ENCODE assay signal across 10 mouse cellular contexts in genomic region chr8:122864719-122865129, GRCm38 (mm10). TPM values are rescaled to one million over a fixed set of nuclear protein-coding genes. Genes with fewer than 3 reads are reported as not detected.
DNase-seq lines count a peak whose midpoint lies in the region; ATAC-seq lines count a peak whose summit lies in the region.
"Had no signal": no experiment of that assay in that cellular context is flagged by ENCODE, and none has a peak within 500 bp of the region (broad histone marks: within the 10 kb centered on the region; RNA-seq: fewer than 3 reads in every experiment).

No protein-coding gene starts in this region.

- peaks cover 23% of the 10 kb centered on the region for H3K9me3 ChIP-seq in heart, embryonic 13.5 days
- H3K9me3 ChIP-seq in hindbrain, embryonic 12.5 days (replicated peaks), result peaks cover 21% of the 10 kb centered on the region
- peaks cover 22% of the 10 kb centered on the region for H3K9me3 ChIP-seq in midbrain, embryonic 13.5 days

- ATAC-seq in heart, embryonic 13.5 days (ENCODE audit: extremely low read depth, insufficient number of reproducible peaks, low FRiP score, low TSS enrichment), result no peak
- ATAC-seq in hindbrain, embryonic 12.5 days (ENCODE audit: low FRiP score), result no peak
- peak; percentile 54; the same call in 1 of the 2 replicates for ATAC-seq in midbrain, embryonic 13.5 days
- ATAC-seq in frontal cortex, adult (ENCODE audit: low TSS enrichment), result no peak

- DNase-seq in heart, postnatal 4 days, result no peak
- DNase-seq in MN1 (ENCODE audit: low spot score), result peak; percentile 77
- DNase-seq in layer of hippocampus, adult 18-20 months (ENCODE audit: low spot score in 2 of 2), result no peak
- no peak for DNase-seq in frontal cortex, postnatal 25 days (ENCODE audit: low spot score in 2 of 2)

- H3K27ac ChIP-seq in heart, embryonic 13.5 days (replicated peaks), result no peak overlapping the region
- no peak overlapping the region for H3K27ac ChIP-seq in hindbrain, embryonic 12.5 days
- H3K27ac ChIP-seq in midbrain, embryonic 13.5 days, result no peak overlapping the region

- H3K4me1 ChIP-seq in heart, embryonic 13.5 days, result peaks cover 11% of the 10 kb centered on the region; the same call in 1 of the 2 replicates
- no peaks in the 10 kb centered on the region for H3K4me1 ChIP-seq in hindbrain, embryonic 12.5 days
- 0 out of 2 replicates have a peak, but pooled peaks cover 10% of the 10 kb centered on the region for H3K4me1 ChIP-seq in midbrain, embryonic 13.5 days (replicated peaks)

- H3K36me3 ChIP-seq in heart, embryonic 13.5 days, result no peaks in the 10 kb centered on the region
- H3K36me3 ChIP-seq in hindbrain, embryonic 12.5 days, result no peaks in the 10 kb centered on the region
- no peaks in the 10 kb centered on the region for H3K36me3 ChIP-seq in midbrain, embryonic 13.5 days

- H3K4me3 ChIP-seq in heart, embryonic 13.5 days, result peak overlapping the region; percentile 33
- H3K4me3 ChIP-seq in hindbrain, embryonic 12.5 days, result peak overlapping the region; percentile 23
- peak overlapping the region; percentile 25 for H3K4me3 ChIP-seq in midbrain, embryonic 13.5 days (replicated peaks)
- H3K4me3 ChIP-seq: myocyte had no signal

- H3K27me3 ChIP-seq in heart, embryonic 13.5 days (replicated peaks), result 0 out of 2 replicates have a peak, but pooled peaks cover 16% of the 10 kb centered on the region
- 0 out of 2 replicates have a peak, but pooled peaks cover 2% of the 10 kb centered on the region for H3K27me3 ChIP-seq in hindbrain, embryonic 12.5 days
- no peaks in the 10 kb centered on the region for H3K27me3 ChIP-seq in midbrain, embryonic 13.5 days

- H3K4me2 ChIP-seq in heart, embryonic 13.5 days, result peak overlapping the region; percentile 61
- H3K4me2 ChIP-seq in hindbrain, embryonic 12.5 days (replicated peaks), result peak overlapping the region; percentile 49
- H3K4me2 ChIP-seq in midbrain, embryonic 13.5 days (replicated peaks), result peak overlapping the region; percentile 52

- 0 out of 2 replicates have a peak overlapping the region, but pooled peaks have one; percentile 7 for H3K9ac ChIP-seq in heart, embryonic 13.5 days
- 0 out of 2 replicates have a peak overlapping the region, but pooled peaks have one; percentile 19 for H3K9ac ChIP-seq in hindbrain, embryonic 12.5 days
- peak overlapping the region; percentile 44 for H3K9ac ChIP-seq in midbrain, embryonic 13.5 days (replicated peaks)

- WGBS in heart, embryonic 13.5 days, result 65% methylated on average over 26 of the region's 26 CpGs
- WGBS in hindbrain, embryonic 12.5 days, result 55% methylated on average over 26 of the region's 26 CpGs
- WGBS in midbrain, embryonic 13.5 days, result 49% methylated on average over 26 of the region's 26 CpGs

RNA-seq across cellular contexts. Expression of gene Cdh15, which starts 17.0 kb away (rescaled TPM):
- polyA plus RNA-seq in heart, embryonic 13.5 days (2015; fragmentation: Nextera tagmentation; extraction: Ambion mirVana), result 0.47 and 0.55 TPM in 2 replicates
- total RNA-seq in heart, postnatal 4 days (2021), result under 1 TPM in 1 of 2 experiments, not detected in 1; 0.16 TPM
- polyA plus RNA-seq in hindbrain, embryonic 12.5 days (2016; fragmentation: Nextera tagmentation; extraction: Ambion mirVana), result 1.9 and 6.1 TPM in 2 replicates
- 1.00 and 1.1 TPM in 2 replicates for polyA plus RNA-seq in midbrain, embryonic 13.5 days (2015; fragmentation: Nextera tagmentation; extraction: Ambion mirVana)
- 1 to 10 TPM in 1 of 2 experiments, under 1 TPM in 1; 0.86 to 1.3 TPM for total RNA-seq in layer of hippocampus, adult 18-20 months (2021)
- total RNA-seq: hematopoietic stem cell, adult 5-6 weeks had no signal
